Mouse (Mus musculus) adipocyte (in vitro differentiated cells): Measurements from ENCODE around the gene Gpr161.

ENCODE experiments used
- DNase-seq: peaks from one replicate; pipeline ENCODE4 v3.0.0-alpha.2; 2016; ENCODE audit warnings: low spot score

Gene Gpr161

GRCm38 (mm10) chr1:165295489-165295888 lies at the start of gene Gpr161:
Gene Gpr161 (plus strand): TSS chr1:165295789.
- no peak for DNase-seq

DNA sequence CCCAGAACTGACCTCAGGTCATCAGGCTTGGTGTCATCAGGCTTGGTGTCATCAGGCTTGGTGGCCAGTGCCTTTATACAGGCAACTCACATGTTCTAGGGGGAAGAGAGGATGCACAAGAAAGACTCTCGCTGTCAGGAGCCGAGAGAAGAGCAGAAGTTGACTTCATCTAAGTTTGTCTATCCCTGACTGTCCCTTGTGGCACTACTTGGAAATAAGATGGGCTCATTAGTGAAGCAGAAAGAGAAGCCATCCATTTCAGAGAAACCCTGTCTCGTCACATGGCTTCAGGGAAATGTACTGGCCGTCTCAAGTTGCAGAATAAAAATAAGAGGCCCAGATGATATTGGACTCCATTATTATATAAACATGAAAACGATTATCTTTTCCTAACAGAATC lies 49.0 kb upstream of the Gpr161 start:
- DNase-seq, result no peak

DNA sequence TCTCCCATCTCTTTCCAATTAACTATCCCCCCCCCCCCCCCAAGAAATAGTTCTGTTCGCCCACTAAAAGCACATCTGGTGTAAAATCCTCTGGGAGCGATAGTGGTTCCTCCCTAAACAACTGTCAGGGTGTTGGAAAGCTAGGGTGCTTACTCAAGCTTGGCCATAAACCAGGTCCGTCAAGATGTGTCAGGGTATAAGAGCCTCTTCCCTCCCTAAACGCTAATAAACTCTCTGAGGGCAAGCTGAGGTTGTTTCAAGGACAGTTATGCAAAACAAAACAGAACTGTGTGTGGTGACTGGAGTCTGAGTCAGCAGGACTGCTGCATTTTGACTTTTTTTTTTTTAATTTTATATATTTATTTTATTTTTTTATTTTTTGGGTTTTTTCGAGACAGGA lies 48.5 kb upstream of the Gpr161 start:
- peak; percentile 18 for DNase-seq

DNA sequence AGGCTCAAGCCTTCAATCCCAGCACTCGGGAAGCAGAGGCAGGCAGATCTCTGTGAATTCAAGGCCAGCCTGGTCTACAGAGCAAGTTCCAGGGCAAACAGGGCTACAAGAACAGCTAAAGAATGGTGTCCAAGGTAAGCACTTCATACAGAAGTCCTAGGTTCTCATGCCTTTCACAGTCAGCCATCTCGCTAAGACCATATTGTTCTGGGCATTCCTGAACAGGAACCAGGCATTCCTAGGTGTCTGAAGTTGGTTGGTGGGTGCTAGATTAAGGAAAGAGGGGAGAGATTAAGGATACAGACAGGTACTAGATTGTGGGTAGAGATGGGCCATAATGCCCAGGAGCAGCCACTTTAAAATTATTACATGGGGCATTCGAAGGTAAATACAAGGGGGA lies 47.8 kb upstream of the Gpr161 start:
- no peak for DNase-seq

GRCm38 (mm10) chr1:165248842-165249241 lies 46.7 kb upstream of the Gpr161 start:
- no peak for DNase-seq

- DNase-seq, result no peak
Observed at GRCm38 (mm10) chr1:165250546-165250945, 45.0 kb upstream of the Gpr161 start.

GRCm38 (mm10) chr1:165252027-165252671 lies 43.4 kb upstream of the Gpr161 start:
- DNase-seq, result peak; percentile 72

DNA sequence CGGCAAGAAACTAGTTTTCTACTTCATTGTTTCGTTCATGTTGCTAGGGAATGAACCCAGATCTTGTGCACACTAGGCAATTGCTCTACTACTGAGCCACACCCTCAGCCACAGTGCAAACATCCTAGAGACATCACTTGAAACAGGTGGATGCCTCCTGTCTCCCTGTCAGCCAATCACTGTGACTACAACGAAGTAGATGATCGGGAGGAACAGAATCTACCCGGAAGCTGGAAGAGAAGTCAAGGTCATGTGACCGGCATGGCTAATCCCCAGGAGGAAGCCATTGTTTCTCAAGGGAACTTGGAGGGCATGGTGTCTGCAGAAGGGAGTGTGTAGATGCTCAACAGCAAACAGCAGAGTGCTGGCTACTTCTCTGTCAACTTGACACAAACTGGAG lies 20.6 kb upstream of the Gpr161 start:
- no peak for DNase-seq

DNA sequence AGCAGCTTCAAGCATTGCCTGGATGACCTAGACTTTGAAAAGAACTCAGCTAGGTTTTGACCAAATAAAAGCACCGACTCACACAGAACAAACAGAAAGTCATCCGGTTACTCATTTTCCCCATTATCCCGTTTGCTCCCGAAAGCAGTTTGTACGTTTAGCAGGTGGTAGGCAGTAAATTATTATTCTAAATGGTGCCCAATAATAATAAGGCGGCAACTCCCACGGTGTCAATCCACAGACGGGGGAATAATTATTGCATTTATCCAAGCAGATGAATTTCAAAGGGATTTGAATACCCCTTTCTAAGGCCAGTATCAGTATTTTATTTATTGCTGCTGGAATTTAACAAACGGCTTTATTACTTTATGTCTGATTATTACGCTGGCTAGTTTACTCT lies 14.8 kb upstream of the Gpr161 start:
- DNase-seq, result no peak

DNA sequence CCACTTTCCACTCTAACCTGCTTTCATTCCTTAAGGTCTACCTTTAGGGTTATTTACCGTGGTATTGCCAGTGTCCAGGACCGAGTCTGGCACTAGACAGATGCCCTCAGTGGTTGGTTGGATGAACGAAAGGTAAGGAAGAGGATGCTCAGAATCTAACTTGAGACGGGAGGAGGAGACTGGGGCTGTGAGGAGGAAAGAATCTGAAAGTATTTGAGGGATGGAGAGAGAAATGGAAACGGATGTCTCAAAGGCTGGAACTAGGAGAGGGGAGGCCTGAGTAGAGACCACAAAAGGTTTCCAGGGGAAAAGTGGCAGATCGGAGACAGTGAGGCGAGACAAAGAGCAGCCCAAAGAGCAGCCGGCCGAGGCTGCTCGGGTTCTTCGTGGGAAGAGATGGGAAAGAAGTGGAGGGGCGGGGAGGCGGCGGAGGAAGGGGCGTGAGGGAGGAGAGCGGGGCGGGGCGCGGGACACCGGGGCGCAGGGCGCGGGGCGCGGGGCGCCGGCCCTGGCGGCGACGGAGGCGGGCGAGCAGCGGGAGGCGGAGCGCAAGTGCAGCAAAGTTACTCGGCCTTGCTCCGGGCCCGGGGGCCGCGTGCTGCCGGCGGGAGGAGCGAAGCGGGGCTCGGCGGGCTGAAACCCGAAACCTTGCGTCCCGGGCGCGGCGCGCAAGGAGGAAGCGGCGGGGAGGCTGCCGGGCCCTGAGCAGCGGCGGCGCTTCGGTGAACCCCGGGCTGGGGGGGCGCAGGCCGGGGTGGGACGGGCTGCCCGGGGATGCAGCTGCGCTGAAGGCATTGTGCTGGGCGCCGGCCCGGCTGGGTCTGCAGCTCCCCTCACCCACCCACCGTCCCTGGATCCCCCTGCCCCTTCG lies 14.0 kb upstream of the Gpr161 start:
- no peak for DNase-seq

- DNase-seq, result no peak
Observed at GRCm38 (mm10) chr1:165282222-165282966, 13.2 kb upstream of the Gpr161 start.

GRCm38 (mm10) chr1:165282967-165283345 lies 12.6 kb upstream of the Gpr161 start:
- DNase-seq, result no peak

GRCm38 (mm10) chr1:165284096-165284495 lies 11.5 kb upstream of the Gpr161 start:
- no peak for DNase-seq

- no peak for DNase-seq
Observed at GRCm38 (mm10) chr1:165288165-165288564, 7.4 kb upstream of the Gpr161 start.

DNA sequence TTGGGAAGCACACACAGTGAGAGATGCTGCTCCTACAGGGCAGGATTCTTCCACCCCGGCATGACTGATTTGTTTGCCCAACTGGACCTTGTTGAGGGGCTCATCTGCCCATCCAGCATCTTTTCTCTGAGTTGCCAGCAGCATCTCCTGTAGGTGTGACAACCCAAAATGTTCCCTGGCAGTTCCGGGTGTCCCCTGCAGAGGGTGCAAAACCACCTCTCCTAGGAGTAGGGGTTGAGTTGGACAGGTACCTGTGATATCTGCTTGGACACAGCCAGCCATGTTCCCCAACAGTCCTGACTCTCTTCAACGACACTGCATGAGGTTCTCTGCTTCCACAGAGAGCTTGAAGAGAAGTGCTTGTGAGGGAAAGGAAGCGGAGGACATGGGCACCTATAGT lies 5.8 kb upstream of the Gpr161 start:
- DNase-seq, result no peak

DNA sequence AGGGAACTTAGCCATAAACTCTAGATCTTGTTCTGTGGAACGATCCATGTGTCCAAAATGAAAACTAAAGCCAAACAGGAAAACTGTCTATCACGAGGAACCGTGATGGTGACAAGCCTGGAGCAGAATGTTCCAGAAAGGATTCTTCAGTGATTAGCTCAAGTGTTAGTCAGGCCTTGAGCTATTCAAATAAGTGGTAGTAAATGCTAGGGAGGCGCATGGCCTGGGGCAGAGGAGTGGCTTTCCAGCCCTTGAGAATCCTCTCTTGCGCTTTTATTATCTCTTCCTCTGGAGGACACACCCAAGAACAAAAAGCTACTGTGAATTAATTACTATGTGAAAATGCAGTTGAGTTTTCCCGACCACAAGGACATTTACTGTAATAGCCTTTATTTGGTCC lies 4.0 kb upstream of the Gpr161 start:
- no peak for DNase-seq

DNA sequence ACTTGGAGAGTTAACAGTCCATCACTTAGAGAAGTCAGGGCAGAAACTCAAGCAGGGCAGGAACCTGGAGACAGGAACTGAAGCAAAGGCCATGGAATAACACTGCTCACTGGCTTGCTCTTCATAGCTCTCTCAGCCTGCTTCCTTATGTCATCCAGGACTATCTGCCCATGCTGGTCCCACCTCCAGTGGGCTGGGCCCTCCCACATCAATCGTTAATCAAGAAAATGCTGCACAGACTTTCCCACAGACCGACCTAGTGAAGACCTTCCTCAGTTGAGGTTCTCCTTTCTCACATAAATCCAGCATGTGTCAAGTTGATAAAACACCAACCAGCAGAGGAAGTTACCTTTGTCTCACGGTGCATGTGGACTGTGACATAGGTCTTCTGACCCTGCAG lies 5.5 kb downstream of the Gpr161 start:
- DNase-seq, result no peak

DNA sequence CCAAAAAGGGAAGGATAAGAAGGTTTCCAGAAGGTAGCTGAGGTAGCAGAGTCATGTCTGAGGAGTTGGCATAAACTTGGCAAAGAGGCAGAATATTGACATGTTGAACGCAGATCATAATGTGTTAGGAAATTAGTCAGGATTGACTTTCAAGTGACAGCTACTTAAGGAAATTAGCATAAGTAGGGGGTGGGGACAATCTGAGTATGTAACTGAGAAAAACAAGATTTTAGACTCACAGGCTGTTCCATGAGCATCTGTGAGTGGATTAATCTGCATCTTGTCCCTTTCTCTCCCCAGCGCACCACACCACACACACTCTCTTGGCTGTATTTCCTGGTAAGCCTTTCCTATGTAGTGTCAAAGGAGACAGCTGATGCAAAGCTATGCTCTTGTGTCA lies 6.0 kb downstream of the Gpr161 start:
- no peak for DNase-seq

- DNase-seq, result no peak
Observed at GRCm38 (mm10) chr1:165302455-165303208, 7.0 kb downstream of the Gpr161 start.

- no peak for DNase-seq
Observed at GRCm38 (mm10) chr1:165303209-165303608, 7.6 kb downstream of the Gpr161 start.

- DNase-seq, result no peak
Observed at GRCm38 (mm10) chr1:165304341-165304740, 8.8 kb downstream of the Gpr161 start.

GRCm38 (mm10) chr1:165308180-165308579 lies 12.6 kb downstream of the Gpr161 start:
- DNase-seq, result no peak
